8 mouse cellular contexts compared by ENCODE assay signal in the genomic region with DNA sequence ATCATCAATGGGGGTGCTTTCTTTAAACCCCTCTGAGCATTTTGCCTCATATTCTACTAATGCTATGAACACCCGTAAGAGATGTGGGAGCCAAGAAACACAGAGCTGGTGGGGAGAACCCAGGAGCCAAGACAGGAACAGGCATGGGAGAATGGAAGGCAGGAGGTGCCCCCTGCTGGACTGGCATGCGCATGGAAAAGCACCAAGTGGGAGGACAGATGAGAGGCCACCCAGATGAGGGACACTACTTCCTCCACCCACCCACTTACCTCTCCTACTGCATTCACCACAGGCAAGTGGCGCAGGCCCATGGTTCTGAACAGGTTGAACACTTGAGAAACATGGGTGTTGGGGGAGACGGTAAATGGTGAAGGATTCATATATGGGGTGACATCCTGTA. TPM values are rescaled to one million over a fixed set of nuclear protein-coding genes. Genes with fewer than 3 reads are reported as not detected.
DNase-seq lines count a peak whose midpoint lies in the region; ATAC-seq lines count a peak whose summit lies in the region.

No protein-coding gene starts in this region.

- DNase-seq in heart, adult 18-20 months, result peak; percentile 45 to 72
- no peak for DNase-seq in heart, adult 11 months
- peak; percentile 37 for DNase-seq in 416B (ENCODE audit: low read depth)
- peak; percentile 34 for DNase-seq in adrenal gland, adult 8-10 months
- DNase-seq in gastrocnemius, postnatal 14 days, result peak; percentile 32
- DNase-seq in layer of hippocampus, postnatal 25 days (ENCODE audit: extremely low spot score in 1 of 2, low spot score in 1 of 2), result peak; percentile 44 to 65
- DNase-seq in T-cell, adult 2 months (ENCODE audit: low spot score), result no peak

- intact Hi-C loops in gastrocnemius, postnatal 14 days (cut with DNase I; ENCODE audit: low total_unique reads), result loop anchor here (5.0 kb wide), 1 partner anchor 46 kb away; no protein-coding TSS in a partner anchor

- ATAC-seq in megakaryocyte-erythroid progenitor cell, adult 5-6 weeks (replicated peaks; ENCODE audit: low FRiP score, low TSS enrichment, poor library complexity, severe bottlenecking), result peak; percentile 64

RNA-seq across cellular contexts. Expression of a gene that starts 7.9 kb away (rescaled TPM):
- total RNA-seq in heart, adult 18-20 months (2021), result 1,000 to 10,000 TPM; 1,365 to 1,908 TPM
- not detected for total RNA-seq in adrenal gland, adult 8-10 months (2022)
- not detected for total RNA-seq in gastrocnemius, postnatal 14 days (2021)
- not detected for total RNA-seq in layer of hippocampus, postnatal 25 days (2021)
- not detected in 2 replicates for total RNA-seq in megakaryocyte-erythroid progenitor cell, adult 5-6 weeks (2014; fragmentation: Nextera tagmentation)
- not detected in 2 replicates for total RNA-seq in megakaryocyte-erythroid progenitor cell, adult 5-6 weeks (2017)

RNA-seq across cellular contexts. Expression of a gene that starts 22.8 kb away (rescaled TPM):
- total RNA-seq in heart, adult 18-20 months (2021), result 100 to 1,000 TPM; 170 to 310 TPM
- total RNA-seq in adrenal gland, adult 8-10 months (2022), result under 1 TPM in 1 of 4 experiments, not detected in 3; 0.40 TPM
- total RNA-seq in gastrocnemius, postnatal 14 days (2021), result not detected
- total RNA-seq in layer of hippocampus, postnatal 25 days (2021), result not detected
- total RNA-seq in megakaryocyte-erythroid progenitor cell, adult 5-6 weeks (2014; fragmentation: Nextera tagmentation), result not detected in 2 replicates
- total RNA-seq in megakaryocyte-erythroid progenitor cell, adult 5-6 weeks (2017), result not detected in 2 replicates

RNA-seq across cellular contexts. Expression of a gene that starts 30.2 kb away (rescaled TPM):
- 1 to 10 TPM; 7.8 to 8.0 TPM for total RNA-seq in heart, adult 18-20 months (2021)
- total RNA-seq in adrenal gland, adult 8-10 months (2022), result 10 to 100 TPM; 10.1 to 20.4 (median 15.8) TPM
- 1 to 10 TPM; 4.7 to 5.4 TPM for total RNA-seq in gastrocnemius, postnatal 14 days (2021)
- total RNA-seq in layer of hippocampus, postnatal 25 days (2021), result 10 to 100 TPM; 70.9 to 73.9 TPM
- 5.6 and 6.9 TPM in 2 replicates for total RNA-seq in megakaryocyte-erythroid progenitor cell, adult 5-6 weeks (2014; fragmentation: Nextera tagmentation)
- 2.9 and 4.4 TPM in 2 replicates for total RNA-seq in megakaryocyte-erythroid progenitor cell, adult 5-6 weeks (2017)

RNA-seq across cellular contexts. Expression of a gene that starts 30.5 kb away (rescaled TPM):
- total RNA-seq in heart, adult 18-20 months (2021), result 10 to 100 TPM in 1 of 2 experiments, 1 to 10 TPM in 1; 7.9 to 10.7 TPM
- total RNA-seq in adrenal gland, adult 8-10 months (2022), result 10 to 100 TPM; 24.2 to 51.9 (median 36.7) TPM
- total RNA-seq in gastrocnemius, postnatal 14 days (2021), result 10 to 100 TPM; 12.0 to 12.3 TPM
- total RNA-seq in layer of hippocampus, postnatal 25 days (2021), result 10 to 100 TPM; 28.7 to 31.9 TPM
- 2.2 and 5.8 TPM in 2 replicates for total RNA-seq in megakaryocyte-erythroid progenitor cell, adult 5-6 weeks (2014; fragmentation: Nextera tagmentation)
- total RNA-seq in megakaryocyte-erythroid progenitor cell, adult 5-6 weeks (2017), result 3.3 and 4.0 TPM in 2 replicates

Comparison
In these comparisons a context has a peak if more than half of its experiments do, and no peak if none do; other contexts are left out.
1. DNase-seq: peak in heart, adult 18-20 months (2 of 2), 416B (single experiment), adrenal gland, adult 8-10 months (single experiment), gastrocnemius, postnatal 14 days (single experiment) and layer of hippocampus, postnatal 25 days (2 of 2); none in heart, adult 11 months (single experiment) and T-cell, adult 2 months (single experiment).
2. RNA of a gene that starts 7.9 kb away (total RNA-seq): 1,365 to 1,908 TPM in heart, adult 18-20 months; not detected in layer of hippocampus, postnatal 25 days, not detected in adrenal gland, adult 8-10 months, not detected in gastrocnemius, postnatal 14 days and not detected in megakaryocyte-erythroid progenitor cell, adult 5-6 weeks; every median in the first group is over 1,000 times any median in the second.
3. RNA of a gene that starts 22.8 kb away (total RNA-seq): 170 to 310 TPM in heart, adult 18-20 months; 0.40 TPM in adrenal gland, adult 8-10 months, not detected in gastrocnemius, postnatal 14 days, not detected in layer of hippocampus, postnatal 25 days and not detected in megakaryocyte-erythroid progenitor cell, adult 5-6 weeks; every median in the first group is over 100 times any median in the second.